Mouse (Mus musculus) Muller cell, postnatal 12 days (primary cell): ENCODE results near the gene Gm42878.

Source experiments
- DNase-seq: peaks from one replicate; pipeline ENCODE4 v3.0.0-alpha.2; 2015; ENCODE audit errors: inconsistent ontology term

The Gm42878 gene

GRCm38 (mm10) chr5:121544910-121545792, at the start of gene Gm42878, which contains the start of gene Adam1a:
Gm42878 (minus strand) TSS chr5:121545482.
Adam1a (minus strand) TSS chr5:121545482.
- peak; percentile 65 for DNase-seq

GRCm38 (mm10) chr5:121594714-121595313, 49.5 kb upstream of the Gm42878 start:
- DNase-seq: no peak

GRCm38 (mm10) chr5:121593451-121594401, 48.4 kb upstream of the Gm42878 start, which contains the start of gene Aldh2:
Aldh2 (minus strand) TSS chr5:121593824.
- DNase-seq: peak; percentile 91

GRCm38 (mm10) chr5:121592816-121593407, 47.6 kb upstream of the Gm42878 start:
- no peak for DNase-seq

- no peak for DNase-seq
Measured at GRCm38 (mm10) chr5:121592064-121592815, 47.0 kb upstream of the Gm42878 start.

GRCm38 (mm10) chr5:121591417-121592063, 46.3 kb upstream of the Gm42878 start:
- DNase-seq: no peak

- no peak for DNase-seq
Measured at GRCm38 (mm10) chr5:121589928-121590327, 44.6 kb upstream of the Gm42878 start.

- DNase-seq: no peak
Measured at GRCm38 (mm10) chr5:121586400-121587039, 41.2 kb upstream of the Gm42878 start.

GRCm38 (mm10) chr5:121585699-121586098, 40.4 kb upstream of the Gm42878 start:
- no peak for DNase-seq

- DNase-seq: no peak
Measured at GRCm38 (mm10) chr5:121585005-121585404, 39.7 kb upstream of the Gm42878 start.

- peak; percentile 91 for DNase-seq
Measured at GRCm38 (mm10) chr5:121583765-121584501, 38.7 kb upstream of the Gm42878 start.

- no peak for DNase-seq
Measured at GRCm38 (mm10) chr5:121581945-121582344, 36.7 kb upstream of the Gm42878 start.

- no peak for DNase-seq
Measured at GRCm38 (mm10) chr5:121576927-121577488, 31.7 kb upstream of the Gm42878 start.

- no peak for DNase-seq
Measured at GRCm38 (mm10) chr5:121575867-121576266, 30.6 kb upstream of the Gm42878 start.

GRCm38 (mm10) chr5:121574145-121574544, 28.9 kb upstream of the Gm42878 start:
- DNase-seq: no peak

GRCm38 (mm10) chr5:121570787-121571186, 25.5 kb upstream of the Gm42878 start:
- no peak for DNase-seq

- no peak for DNase-seq
Measured at GRCm38 (mm10) chr5:121569881-121570420, 24.7 kb upstream of the Gm42878 start.

- no peak for DNase-seq
Measured at GRCm38 (mm10) chr5:121566035-121566681, 20.9 kb upstream of the Gm42878 start.
